Mouse (Mus musculus): ENCODE measurements around the gene Gstt4. TPM values are rescaled to one million over a fixed set of nuclear protein-coding genes. Genes with fewer than 3 reads are reported as not detected.

Gene Gstt4
- polyA plus RNA-seq (2017; shearing (Covaris generic)), result not detected

DNA sequence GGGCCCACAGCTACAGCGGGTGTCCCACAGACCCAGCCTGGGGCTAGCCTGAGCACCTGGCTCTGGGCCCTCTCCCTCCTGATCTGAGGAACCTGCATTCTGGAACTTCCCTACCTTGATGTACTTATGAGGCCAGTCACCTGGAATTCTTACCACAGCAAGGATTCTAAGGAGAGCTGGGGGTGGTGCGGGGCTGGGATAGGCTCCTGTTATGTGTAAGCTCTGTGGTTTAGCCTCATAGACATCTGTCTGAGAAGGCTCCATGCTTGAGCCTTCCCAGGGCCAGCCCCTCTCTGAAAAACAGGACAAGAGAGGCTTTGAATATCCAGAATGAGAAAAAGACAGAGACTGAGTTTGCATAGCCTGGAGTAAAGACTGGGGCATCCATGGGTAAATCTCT lies at the start of gene Gstt4:
TSS of gene Gstt4 (minus strand) at position 101 of the 400 bp plus-strand sequence.

DNA sequence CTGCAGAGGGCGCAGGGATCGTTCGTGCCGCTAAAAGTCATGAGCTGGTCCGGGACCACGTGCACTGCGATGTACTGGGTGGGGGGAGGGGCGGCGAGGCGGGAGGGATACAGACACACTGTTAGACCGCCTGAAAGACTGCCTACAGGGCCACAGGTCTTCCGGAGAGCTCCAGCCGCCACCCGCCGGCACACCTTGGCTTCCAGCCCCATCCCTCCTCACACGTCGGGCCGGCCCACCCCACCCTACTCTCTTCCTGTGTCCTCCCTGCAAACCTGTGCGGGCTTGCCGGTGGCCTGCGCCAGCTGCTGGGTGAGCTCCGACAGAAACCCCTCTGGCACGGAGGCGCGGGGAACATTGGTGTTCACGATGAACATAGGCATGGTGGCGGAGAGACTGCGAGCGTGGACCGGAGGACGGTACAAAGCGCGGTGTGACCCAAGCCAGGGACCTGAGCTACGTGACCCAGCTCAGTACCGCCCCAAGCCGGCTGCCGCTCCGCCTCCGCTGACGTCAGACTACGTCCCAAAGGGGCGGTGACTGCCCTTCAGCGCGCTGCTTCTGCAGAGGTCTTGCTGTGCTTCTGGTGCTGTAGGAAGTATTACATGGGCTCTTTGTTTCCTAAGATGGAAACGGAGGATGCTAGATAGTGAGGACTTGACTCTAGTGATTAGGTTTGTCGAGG lies 37.6 kb upstream of the Gstt4 start, which contains the start of gene Mif:
TSS of gene Mif (minus strand) at position 455 of the 685 bp plus-strand sequence.

DNA sequence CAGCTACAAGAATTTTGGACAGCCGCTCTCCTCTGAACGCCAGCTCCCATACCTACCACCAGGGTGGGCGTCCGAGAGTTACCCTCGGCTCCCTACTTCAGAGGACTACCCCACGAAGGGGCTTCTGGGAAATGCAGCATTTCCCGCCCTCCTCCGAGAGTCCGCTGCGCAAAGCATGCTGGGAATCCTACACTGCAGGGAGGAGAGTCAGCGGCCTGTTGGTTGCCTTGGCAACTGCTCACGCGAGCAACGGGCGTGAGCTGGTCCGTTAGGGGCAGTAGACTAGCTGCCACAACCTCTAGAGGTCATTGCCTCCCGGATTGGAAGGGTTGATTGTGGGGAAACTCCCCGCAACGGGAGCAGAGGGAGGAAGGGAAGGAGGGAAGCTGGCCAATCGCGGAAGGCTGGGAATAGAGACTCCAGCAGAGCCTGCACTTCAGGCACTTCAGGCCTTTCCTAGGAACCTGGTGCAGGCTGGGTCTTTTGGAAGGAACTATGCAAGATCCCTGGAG lies 15.0 kb upstream of the Gstt4 start, which contains the start of gene Gstt2:
TSS of gene Gstt2 (minus strand) at position 177 of the 512 bp plus-strand sequence.

DNA sequence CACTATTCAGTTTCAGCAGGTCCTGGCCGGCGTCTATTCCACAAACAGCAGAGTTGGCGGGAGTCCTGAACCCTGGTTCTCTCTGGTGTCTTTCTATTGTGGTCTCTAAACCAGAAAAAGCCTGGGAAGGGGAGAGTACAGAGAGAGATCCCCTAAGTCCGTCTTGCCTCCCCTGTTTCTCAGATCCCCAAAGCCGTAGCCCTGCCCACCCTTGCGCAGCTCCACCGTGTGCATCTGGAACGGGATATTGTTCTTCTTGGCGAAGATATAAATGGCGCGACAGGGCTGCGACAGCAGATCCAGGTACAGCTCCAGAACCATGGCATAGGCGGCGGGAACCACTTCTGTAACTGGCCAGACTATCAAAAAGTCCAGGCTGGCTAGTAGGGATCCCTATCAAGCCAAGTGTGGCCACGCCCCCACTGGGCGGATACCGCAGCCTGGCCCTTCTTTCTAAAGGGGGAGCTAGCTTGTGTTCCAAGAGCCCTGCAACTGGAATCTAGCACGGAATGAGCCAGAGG lies 24.1 kb downstream of the Gstt4 start, which contains the start of gene Gstt1:
TSS of gene Gstt1 (minus strand) at position 409 of the 521 bp plus-strand sequence.

DNA sequence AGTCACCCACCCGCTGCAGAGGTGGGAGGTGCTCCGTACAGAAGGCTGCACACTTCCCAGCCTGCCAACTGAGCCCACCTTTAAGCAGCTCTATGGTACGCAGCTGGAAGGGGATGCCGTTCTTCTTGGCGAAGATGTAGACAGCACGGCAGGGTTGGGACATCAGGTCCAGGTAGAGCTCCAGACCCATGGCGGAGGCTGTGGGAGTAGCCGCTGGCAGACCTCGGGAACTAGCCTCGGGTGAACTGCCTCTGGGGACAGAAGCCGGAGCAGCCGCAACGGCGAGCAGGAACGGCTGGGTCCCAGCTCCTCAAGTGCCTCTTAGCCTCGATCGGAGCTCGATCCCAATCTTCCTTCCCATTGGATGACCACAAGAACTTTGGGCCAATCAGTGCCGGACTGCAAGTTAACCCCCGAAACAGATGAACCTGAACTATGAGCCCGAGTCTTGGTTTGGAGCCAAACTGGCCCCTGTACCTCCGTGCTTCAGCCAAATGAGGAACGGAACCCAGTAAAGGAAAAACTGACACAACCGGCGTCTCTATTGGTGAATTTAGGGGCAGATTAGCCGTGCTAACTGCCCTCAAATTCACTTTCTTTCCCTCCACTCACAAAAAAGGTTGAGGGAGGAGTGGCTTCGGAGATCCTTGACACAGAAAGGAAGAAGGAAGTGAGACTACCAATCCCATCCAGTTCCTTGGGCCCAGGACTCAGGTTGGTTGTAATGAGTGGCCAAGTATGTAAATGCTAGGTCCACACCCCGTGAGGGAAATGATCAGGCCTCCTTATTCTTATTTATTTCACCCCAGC lies 41.4 kb downstream of the Gstt4 start, which contains the start of the genes Gm20441 and Gstt3:
TSS of gene Gm20441 (minus strand) at position 186 of the 810 bp plus-strand sequence.
TSS of gene Gstt3 (minus strand) at position 646 of the 810 bp plus-strand sequence.

DNA sequence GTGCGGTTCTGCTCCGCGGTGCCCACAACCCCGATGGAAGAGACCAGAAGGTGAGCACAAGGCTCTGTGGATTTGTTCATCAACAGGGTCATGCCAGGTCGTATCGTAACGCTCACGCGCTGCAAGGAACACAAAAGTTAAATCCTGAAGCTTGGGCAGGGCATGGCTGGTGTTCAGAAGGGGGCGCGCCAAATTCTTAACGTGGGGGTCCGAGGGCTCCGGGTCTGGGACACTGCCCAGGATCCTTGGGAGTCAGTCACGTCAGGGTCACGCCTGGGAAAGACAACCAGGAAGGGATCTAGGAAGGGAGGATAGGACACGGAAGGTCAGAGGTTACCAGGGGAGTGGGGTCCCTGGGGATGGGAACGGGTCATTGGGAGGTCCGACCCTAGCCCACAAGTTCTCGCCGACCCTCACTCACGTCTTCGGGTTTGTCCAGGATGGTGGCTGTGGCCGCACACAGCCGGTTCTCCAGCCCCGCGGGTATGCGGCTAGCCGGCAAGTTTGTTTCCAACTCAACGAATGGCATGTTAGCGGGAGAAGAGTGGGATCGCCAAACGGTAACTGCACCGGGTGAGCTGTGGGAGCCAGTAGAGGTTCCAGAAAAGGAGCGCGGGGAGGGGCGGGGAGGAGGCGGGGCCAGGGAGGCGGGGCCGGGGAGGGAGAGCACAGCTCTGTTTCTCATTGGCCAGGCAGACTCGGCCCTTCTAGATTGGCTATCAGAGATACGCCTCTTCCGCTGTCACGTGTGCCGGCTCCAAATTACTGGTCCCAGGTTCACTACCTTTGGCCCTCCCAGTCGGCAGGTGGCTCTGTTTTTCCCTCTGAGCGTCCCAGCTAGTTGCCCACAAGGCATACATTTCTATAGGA lies 49.3 kb downstream of the Gstt4 start, which contains the start of gene Ddt:
TSS of gene Ddt (minus strand) at position 620 of the 870 bp plus-strand sequence.

Other genes starting within 250 kb of the Gstt4 start
- 8.3 TPM for gene Ggt5, start 233.2 kb downstream of the Gstt4 start, polyA plus RNA-seq (2017; shearing (Covaris generic))
- 20.7 TPM for gene Susd2, start 178.5 kb downstream of the Gstt4 start, polyA plus RNA-seq (2017; shearing (Covaris generic))
- gene Cabin1, start 58.2 kb downstream of the Gstt4 start, polyA plus RNA-seq (2017; shearing (Covaris generic)), result 58.5 TPM
- 89.5 TPM for gene Ddt, start 49.1 kb downstream of the Gstt4 start, polyA plus RNA-seq (2017; shearing (Covaris generic))
- 0.55 TPM for gene Gm20441, start 41.6 kb downstream of the Gstt4 start, polyA plus RNA-seq (2017; shearing (Covaris generic))
- gene Gstt3, start 41.1 kb downstream of the Gstt4 start, polyA plus RNA-seq (2017; shearing (Covaris generic)), result 7.5 TPM
- gene Gstt1, start 24.0 kb downstream of the Gstt4 start, polyA plus RNA-seq (2017; shearing (Covaris generic)), result not detected
- gene Gstt2, start 14.9 kb upstream of the Gstt4 start, polyA plus RNA-seq (2017; shearing (Covaris generic)), result 61.7 TPM
- 727 TPM for gene Mif, start 37.7 kb upstream of the Gstt4 start, polyA plus RNA-seq (2017; shearing (Covaris generic))
- gene Derl3, start 70.9 kb upstream of the Gstt4 start, polyA plus RNA-seq (2017; shearing (Covaris generic)), result 2.3 TPM
- 103 TPM for gene Smarcb1, start 99.1 kb upstream of the Gstt4 start, polyA plus RNA-seq (2017; shearing (Covaris generic))
- 42.4 TPM for gene Chchd10, start 110.6 kb upstream of the Gstt4 start, polyA plus RNA-seq (2017; shearing (Covaris generic))
- gene Mmp11, start 114.0 kb upstream of the Gstt4 start, polyA plus RNA-seq (2017; shearing (Covaris generic)), result 11.1 TPM
- not detected for gene Gm867, start 118.1 kb upstream of the Gstt4 start, polyA plus RNA-seq (2017; shearing (Covaris generic))
- gene Vpreb3, start 120.5 kb upstream of the Gstt4 start, polyA plus RNA-seq (2017; shearing (Covaris generic)), result 0.46 TPM
- gene Gm5134, start 132.0 kb upstream of the Gstt4 start, polyA plus RNA-seq (2017; shearing (Covaris generic)), result 2.3 TPM
- 27.8 TPM for gene Zfp280b, start 210.1 kb upstream of the Gstt4 start, polyA plus RNA-seq (2017; shearing (Covaris generic))

Measured in CD4-positive, CD25-positive, alpha-beta regulatory T cell, adult 9 weeks (primary cell).